Mouse (Mus musculus) embryonic fibroblast, embryonic 13.5 days (primary cell): Measurements from ENCODE around the gene BC030867.

Source experiments
- CTCF ChIP-seq: IDR thresholded peaks from 2 replicates; pipeline ENCODE4 v1.5.1; 2011; ENCODE audit warnings: mild to moderate bottlenecking, control low read depth, low read length, moderate library complexity, borderline replicate concordance; ENCODE audit not compliant: insufficient read depth
- POLR2A ChIP-seq: IDR thresholded peaks from 2 replicates; pipeline ENCODE4 v1.6.1; 2011; ENCODE audit warnings: low read depth, mild to moderate bottlenecking, control low read depth, low read length, moderate library complexity

- no peak for TF ChIP-seq CTCF
- TF ChIP-seq POLR2A, result no peak
Measured at GRCm38 (mm10) chr11:102229331-102229953, 19.2 kb upstream of the BC030867 start.
